Mouse (Mus musculus) retina, embryonic 14.5 days (tissue): ENCODE data around the gene Ralgps1.
"Not testable (repeated sequence)": the region's sequence is repeated elsewhere in the genome, so short reads cannot be mapped to it uniquely, and the experiment has no call there.

Experiments
- DNase-seq: peaks from one replicate; pipeline ENCODE4 v3.0.0-alpha.2; 2015; ENCODE audit warnings: low spot score

Gene Ralgps1

DNA sequence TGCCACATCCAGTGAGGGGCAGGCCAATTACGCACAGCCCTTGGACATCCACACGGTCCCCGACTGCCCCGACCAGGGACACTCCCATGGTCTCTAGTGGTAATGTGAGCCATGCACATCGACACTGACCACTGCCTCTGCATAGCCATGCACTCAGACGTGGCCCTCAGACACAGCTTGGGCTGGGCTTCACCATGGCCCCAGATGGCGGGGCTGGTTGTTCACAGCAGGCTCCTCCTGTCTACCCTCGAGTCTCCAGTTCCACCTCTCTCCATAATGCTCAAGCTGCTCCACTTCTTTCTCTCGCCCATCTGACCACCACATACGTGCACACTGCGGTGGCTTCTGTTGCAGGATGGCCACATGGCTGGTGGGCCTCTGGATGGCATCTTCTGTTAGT is 160.0 kb downstream of the Ralgps1 start:
- DNase-seq: not testable (repeated sequence)

DNA sequence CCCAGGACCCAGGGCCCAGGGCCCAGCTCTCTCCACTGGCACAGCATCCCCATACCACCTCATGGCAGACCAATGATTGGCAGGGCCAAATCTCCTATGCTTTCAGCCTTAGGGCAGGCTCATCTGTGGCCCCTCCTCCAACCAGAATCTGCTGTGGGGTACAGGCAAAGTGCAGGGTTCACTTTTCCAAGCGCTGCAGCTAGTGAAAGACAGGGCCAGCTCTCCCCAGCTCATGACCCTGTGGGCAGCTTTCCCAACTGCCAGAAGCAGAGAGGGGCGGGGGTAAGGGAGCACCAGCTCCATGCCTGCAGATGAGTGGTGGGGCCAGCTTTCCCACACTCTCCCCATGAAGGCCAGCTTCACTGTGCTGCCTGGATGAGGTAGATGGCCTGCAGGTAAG is 160.4 kb downstream of the Ralgps1 start:
- DNase-seq: no peak

DNA sequence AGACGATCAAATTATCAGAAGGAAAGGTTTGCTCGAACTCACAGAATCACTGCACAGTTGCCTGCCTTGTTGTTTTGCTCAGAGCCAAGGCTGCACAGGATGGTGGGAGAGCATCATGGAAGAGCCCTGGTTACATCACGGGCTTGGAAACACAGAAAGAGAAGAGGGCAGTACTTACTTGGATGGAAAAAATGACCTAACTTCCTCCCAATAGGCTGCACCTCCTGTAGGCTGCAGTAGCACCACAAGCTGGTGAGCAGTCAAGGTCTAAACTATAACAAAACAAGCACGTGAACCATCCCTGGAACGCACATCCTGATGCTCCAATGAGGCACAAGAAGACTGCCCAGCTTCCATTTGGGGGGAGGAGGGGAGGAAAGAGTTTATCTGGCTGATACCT is 163.2 kb downstream of the Ralgps1 start:
- DNase-seq: no peak

DNA sequence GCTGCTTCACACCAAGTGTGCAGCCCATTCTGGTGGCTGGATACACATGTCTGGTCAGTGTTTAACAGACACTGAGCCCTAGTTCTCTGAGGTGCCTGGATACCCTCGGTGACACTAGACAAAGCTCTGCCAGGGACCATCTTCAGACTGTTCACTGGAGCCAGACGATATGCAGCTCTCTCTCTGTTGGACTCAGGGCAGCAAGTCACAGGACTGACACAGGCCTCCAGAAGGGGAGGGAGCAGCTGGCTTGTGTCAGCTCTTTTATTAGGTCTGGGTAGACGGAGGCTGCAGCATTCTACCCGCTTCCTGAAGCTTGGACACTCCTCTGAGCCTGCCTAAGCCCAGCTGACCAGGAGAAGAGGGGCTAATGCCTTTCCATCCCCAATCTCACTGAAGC is 164.2 kb downstream of the Ralgps1 start:
- DNase-seq: no peak

DNA sequence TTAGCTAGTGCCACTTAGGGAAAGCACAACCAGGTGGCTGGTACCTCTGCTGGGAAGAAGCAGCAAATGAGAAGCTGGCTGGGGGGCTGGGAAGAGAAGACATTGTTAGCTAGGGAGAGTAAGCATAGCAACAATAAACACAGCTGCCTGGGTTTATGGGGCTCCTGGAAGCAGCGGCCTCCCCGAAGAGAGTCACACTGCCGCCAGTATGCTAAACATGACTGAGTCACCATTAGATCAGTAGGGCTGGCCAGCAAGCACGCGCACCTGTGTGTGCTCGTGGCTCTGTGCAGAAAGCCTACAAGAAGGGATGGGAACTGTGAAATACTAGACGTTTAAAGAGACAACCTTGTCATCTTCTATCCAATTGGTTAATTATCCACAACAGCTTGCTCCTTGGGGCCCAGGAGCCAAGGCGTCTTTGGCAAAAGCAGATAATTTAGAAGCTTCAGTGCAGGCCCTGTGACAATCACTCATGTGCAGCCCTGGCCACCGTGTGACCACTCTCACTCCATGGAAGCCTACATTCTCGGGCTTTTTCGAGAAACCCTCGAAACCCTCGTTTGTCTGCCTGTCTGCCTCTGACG is 165.3 kb downstream of the Ralgps1 start:
- no peak for DNase-seq

DNA sequence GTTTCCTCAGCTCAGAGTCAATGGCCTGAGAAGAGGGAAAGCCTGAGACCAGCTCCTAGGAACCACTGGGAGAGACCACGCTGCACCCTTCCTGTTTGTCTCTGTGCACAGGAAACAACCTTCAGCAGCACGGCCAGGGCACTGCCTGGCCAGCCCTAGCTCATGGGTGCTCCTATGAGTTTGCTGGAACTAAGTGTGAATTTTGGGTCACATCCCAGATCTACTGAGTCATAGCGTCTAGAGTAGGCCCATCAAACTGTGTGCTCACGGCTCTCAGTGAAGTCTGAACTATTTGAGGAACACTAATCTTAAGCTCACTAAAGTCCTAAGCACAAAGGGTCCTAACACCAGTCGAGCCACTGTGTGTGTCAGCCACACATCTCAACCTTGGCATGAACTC is 166.3 kb downstream of the Ralgps1 start:
- DNase-seq: no peak

DNA sequence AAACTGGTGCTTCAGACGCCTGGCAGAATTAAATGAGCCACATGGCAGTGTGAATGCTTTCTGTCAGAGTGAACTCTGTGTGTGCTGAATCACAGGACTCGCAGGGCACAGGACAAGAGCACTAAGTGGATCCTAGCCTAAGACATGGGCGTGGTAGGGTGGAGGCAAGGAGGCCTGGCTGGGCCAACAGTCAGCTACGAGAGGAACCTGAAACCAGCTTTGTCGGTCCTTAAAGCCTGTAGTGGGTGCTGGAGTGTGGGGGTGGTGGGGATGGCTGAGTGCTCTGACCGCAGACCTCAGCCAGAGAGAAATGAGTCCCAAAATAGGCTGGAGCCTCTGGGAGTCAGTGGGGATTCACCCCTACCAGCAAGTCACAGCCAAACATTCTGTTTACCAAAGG is 168.0 kb downstream of the Ralgps1 start:
- DNase-seq: no peak

DNA sequence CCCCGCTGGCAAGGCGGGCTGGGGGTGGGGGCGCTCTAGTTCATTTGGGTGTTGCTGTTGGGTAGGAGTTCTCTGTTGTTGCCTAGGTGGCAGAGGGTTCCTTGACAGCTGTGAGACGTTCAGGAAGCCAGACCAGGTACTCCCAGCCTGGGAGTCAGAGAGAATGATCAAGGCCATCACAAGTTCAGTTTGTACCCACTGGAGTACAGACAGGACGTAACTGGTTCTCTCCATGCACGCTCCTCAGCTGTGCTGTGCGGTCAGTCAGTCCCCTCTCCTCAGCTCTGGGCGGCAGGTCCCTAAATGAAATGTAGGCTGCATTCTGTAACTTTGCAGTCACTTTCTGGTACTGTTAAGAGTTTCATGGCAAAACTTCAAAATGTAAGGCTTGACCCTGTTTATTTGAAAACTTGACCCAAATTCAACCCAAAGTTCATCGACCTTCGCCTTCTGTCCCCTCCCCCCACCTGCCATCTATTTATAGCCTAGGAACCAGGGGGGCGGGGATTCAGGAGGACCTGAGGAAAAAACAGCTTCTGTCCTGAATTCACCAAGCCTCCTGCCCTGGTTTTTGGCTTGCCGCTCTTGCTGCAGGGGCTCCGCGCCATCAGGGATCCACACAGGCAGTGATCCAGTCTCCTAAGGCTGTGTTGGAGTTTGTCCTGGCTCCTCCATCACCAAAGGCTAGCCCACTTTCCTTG is 170.8 kb downstream of the Ralgps1 start:
- DNase-seq: no peak

DNA sequence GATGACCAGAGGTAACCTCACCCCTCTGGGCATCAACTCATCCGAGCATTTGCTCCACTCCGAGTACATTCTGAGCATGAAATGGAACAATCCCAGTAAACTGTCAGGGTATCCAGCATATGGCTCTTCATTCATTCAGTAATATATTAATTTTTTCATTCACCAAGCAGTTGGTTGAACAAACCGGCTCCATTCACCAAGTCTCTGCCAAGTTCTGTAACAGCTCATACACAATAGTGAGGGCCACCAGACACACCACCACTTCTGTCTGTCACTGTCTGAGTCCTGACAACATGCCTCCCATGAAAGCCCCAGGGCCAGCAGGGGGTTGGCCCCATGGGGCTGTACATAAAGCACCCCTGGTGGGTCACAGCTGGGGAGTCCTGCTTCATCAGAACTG is 181.3 kb downstream of the Ralgps1 start:
- no peak for DNase-seq

DNA sequence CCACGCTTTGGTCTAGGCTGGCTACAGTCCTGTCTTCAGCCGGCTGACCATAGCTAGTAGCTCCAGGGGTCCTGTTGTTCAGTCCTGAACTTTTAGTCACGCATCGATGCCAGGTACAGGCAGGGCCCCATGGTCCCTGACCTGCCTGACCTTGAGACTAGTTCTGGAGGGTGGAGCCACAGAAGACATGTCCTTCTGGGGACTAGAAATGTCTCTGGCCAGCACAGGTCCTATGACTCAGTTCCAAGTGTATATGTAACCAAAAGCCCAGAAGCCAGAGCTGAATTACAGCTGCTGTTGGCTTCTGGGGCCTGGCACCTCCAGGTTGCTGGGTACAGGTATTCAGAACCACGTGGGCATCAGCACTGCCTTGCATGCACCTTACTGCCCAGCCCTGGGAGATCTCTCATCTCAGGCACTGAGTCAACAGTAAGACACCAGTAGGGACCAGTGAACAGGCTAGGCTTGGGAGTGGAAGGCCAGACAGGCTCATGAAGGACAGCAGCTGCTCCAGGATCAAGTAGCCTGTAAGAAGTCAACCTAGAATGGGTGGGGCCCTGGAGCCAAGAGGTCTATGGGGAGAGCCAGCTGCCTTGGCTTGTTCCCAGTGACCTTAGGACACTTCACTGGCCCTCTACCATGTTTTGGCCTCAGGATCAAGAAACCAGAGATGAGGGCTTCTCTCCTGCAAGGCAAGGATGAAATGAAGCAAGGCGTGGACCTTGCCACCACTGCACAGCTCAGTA is 182.2 kb downstream of the Ralgps1 start:
- no peak for DNase-seq

DNA sequence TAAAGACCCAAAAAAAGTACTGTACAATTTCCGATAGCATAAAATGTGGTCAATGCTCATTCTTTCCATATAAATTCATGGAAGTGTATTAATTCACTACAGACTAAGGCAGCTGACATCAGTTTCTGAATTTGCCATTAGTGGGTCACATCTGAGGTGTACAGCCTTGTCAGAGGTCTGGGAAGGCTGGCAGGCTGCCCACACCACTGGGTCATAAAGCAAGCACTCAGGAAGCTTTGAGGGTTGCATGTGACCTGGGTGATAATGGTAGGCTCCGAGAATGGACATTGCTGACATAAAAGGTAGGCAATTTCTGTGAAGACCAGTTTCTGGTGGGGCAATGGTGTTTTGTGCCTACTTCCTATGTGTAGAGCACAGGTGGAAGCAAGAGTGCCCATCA is 183.4 kb downstream of the Ralgps1 start:
- no peak for DNase-seq

DNA sequence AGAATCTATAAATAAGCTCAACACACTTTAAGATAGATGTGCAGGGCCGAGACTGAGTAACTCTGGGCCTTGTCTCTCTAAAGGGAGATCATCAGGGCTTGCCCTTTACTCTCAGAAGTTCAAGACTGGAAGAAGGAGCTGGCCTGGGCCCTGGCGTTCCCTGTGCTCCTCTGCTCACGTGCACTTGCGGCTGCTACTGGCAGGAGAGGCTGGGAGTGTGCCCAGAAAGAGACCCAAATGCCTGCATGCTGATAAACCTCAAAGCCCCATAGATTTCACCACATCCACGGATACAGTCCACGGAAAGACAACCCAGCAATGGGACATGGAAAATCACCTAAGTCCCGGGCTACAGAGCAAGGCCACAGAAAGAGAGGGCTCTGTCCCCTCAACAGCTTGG is 184.8 kb downstream of the Ralgps1 start:
- no peak for DNase-seq

DNA sequence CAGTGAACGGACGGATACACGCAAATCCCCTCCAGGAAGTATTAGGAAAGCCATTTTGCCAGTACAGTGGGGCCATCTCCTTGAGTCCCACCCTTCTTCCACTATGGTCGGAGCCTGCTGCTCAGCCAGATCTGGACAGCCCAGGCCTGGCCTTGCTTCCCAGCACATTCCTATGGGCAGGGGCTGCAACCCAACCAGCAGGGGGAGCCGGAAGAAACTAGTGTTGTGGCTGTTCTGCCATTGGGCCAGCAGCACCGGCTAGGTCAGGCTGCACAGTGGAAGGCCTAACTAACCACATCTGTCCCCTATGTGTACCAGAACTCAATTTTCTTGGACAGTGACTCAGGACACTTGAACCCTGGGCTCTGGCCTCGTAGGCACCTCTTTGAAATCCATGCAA is 186.0 kb downstream of the Ralgps1 start:
- DNase-seq: peak; percentile 58

DNA sequence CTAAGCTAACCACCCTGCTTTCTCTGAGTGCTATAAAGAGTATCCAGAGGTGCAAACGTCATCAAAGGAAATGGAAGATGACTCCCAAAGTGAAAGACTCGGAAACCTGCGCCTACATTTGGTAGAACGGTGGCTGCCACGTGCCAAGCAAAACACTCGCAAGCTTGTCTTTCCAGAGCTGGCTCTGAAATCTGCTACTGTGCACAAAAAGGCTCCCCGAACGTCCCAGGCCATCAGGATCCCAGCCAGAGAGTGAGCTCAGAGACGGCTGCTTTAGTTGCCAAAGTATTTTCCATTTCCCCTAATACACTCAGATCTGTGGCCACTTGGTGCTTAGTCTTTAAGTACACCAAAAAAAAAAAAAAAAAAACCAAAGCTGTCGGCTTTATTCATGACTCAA is 186.6 kb downstream of the Ralgps1 start:
- no peak for DNase-seq

DNA sequence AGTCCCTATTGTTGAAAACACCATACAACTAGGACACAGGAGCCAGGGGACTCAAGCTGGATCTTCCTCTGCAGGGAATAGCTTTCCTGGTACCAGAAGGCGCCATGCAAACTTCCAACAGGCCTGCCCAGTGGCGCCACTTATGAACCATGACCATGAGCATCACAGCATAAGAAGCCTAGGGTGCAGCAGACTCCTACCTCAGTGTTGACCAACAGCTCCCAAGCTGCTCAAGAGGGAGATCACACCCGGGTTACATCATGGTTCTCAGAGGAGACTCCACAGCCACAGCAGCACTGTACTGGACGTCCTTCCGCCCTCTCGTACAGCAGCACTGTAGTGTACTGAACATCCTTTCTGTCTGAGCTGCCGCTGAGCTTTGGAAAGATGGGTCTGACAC is 188.0 kb downstream of the Ralgps1 start:
- DNase-seq: no peak

DNA sequence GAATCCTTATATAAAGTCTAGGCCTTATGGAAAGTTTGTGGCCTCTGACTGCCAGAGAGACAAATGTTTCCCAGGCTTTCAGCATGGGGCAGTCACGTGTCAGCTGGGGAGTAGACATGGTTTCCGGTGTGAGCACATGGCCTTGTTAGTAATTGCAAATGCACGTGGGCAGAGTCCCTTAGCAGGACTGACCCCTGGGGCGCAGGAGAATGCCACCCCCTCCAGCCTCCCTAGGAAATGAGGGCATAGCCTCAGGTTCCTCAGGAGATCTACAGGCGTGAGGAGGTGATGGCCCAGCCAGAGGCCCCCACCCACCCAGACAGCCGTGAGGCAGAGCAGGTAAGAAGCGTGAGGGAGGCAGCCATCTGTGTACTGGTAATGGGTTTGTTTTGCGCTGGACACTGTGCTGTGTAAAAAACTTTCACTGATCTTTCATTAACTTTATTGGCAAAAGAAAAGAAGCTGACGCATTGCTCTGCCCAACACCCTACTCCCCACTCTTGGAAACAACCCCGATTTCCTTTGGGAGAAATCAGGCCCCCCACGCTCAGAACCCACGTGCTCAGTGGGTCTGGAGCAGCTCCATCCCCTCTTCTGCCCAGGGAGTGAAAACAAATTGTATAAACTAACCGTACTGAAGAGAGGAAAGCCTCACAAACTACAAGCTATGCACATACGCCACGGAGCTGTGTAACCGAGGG is 191.2 kb downstream of the Ralgps1 start:
- DNase-seq: peak; percentile 41

DNA sequence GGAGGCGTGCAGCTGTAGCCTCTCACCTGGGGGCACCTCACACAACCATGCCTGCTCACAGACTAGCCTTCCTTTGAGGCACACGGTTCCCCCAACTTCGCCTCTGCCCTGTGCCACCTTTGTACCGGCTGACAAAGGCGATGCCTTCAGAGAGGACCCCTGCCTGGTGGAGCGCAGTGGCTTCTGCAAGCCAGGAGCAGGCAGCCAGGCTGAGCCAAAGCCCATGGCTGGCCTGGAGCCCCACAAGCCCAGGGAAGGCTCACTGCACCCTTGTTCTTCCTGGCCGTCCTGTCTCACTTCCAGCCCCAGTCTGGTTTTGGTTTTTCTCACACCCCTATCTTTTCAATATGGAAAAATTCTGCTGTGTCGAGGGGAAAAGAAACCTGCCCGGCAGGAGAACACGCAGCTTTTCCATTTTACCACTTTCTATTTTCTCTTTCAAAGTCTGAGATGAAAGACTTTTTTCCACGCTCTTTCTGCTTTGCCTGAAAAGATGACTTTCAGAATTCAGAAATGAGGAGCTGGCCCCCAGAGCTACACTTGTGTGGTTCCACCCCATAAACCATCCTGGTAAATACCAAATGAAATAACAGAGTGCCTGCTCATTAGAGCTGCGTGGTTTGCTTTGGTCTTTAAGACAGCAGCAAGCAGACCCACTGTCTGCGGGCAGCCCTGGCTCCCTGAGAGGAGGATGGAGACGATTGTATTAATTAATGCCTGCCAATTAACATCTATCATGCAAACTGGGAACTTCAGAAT is 191.9 kb downstream of the Ralgps1 start:
- peak; percentile 25 for DNase-seq

DNA sequence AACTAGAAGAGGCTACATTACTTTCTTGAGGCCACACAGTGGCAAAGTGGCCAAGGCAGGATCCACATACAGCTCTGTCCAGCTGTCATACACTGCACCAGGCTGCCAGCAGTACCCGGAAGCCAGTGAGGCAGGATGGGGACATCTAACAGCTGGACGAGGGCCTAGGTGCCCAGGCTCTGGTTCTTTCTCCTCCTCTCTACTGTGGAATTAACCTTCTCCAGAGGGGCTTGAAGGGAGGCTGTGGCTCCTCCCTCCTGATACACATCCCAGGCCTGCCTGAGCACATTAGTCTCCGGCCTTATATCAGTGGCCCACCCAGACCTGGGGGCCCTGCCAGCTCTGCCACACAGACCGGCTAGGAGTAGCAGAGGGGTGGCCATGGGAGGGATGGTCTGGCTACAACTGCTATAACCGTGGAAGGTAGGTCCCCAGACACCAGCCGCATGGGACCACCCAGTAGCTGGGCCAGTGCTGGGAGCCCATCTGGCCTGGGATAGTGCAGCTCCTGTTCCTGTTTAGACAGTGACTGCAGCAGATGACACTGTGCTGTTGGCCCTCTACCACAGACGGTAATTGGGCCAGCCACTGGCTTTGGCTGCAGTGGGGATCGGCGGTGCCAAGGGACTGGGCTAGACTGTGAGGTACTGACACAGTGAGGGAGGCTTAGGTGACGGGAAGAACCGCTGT is 192.9 kb downstream of the Ralgps1 start:
- DNase-seq: peak; percentile 56

DNA sequence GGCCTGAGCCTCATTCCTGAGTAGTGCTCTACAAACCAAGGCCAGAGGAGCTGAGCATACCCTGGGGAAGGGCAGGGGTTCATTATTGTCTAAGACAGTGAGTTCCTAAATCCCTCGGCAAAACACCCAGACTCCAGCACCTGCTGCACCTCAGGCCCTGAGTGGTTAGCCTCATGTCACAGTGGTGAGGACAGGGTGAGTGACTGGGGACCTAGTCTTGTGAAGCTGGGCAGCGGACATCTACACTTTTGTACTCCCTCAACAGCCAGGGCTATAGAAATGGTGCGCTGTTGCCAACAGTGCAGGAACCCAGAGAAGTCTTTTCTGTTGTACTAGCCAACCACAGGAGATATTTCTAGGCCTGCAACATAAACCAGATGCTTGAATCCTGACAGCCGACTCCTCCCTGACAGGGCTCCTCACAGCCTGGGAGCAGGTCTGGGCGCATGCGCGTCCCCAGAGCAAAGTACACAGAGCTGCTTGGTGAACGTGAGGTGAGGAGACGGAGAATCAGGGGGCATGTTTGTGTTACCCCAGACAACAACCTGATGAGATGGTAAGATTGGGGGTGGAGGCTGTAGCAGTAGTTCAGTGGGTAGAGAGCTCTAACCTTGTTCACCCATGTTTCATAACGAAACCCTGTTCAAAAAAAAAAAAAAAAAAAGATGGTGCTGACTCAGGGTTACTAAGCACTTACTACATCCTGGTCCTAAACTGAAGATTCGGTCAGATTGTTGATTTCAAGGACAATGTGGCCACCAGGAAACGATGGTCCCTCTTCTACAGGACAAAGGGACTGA is 193.6 kb downstream of the Ralgps1 start:
- DNase-seq: no peak

DNA sequence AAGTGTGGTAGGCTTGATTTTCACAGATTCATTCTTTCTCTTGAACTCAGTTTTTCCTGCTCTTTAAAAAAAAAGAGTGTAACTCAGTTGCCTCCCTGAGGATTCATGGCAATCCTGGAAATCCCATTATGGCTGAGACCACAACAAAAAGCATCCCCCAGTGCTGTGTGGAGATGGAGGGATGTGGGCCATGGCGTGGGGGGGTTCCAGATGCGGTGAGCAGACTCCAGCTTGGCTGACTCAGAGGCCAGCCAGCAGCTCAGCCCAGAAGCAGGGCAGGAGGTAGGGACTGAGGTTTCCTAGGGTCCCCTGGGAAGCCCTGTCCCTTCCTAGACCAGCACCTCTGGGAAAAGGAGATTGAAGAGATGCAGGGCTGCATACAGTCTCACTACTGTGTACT is 194.4 kb downstream of the Ralgps1 start:
- no peak for DNase-seq

DNA sequence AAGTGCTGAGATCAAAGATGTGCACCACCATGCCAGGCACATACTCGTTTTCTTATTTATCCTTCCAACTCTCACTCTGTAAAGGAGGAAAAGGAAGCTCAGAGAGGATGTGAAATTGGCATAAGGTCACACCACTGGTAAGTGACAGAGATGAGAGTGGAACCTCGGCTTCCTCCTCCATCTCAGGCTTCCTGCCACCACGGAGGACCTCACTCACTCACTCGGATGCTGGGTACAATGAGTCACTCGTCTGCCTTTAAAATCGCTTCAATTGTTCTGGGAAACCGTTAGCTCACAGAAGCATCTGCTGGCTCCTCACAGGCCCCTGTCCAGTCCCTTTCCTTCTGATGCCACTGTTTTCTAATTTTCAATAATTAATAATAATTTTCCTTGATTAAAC is 194.8 kb downstream of the Ralgps1 start:
- DNase-seq: no peak
